Mouse (Mus musculus) CH12.LX (cell line): ENCODE measurements around the gene Ghrhr. TPM values are rescaled to one million over a fixed set of nuclear protein-coding genes. Genes with fewer than 3 reads are reported as not detected.

Experiments
- DNase-seq: peaks from one replicate; pipeline ENCODE4 v3.0.0-alpha.2; 2013; ENCODE audit errors: extremely low read depth
- H3K27ac ChIP-seq: 2 replicates; pipeline ENCODE4 v1.5.1; 2012; ENCODE audit warnings: low read depth, mild to moderate bottlenecking, control low read depth, moderate library complexity; ENCODE audit not compliant: insufficient read depth
- H3K27me3 ChIP-seq: replicated peaks from 2 replicates; pipeline ENCODE3; 2012; ENCODE audit warnings: inconsistent platforms
- H3K36me3 ChIP-seq, 2 experiments: replicated peaks in 1 of 2; 2 replicates each; pipeline versions ENCODE3 to v1.6.1; 2012; ENCODE audit warnings: inconsistent platforms in 1 of 2, low read length in 1 of 2, mild to moderate bottlenecking in 1 of 2, mixed read lengths in 1 of 2, moderate library complexity in 1 of 2; ENCODE audit not compliant: control insufficient read depth in 1 of 2, insufficient read depth in 1 of 2
- H3K4me1 ChIP-seq, 2 experiments: 2 replicates each; pipeline ENCODE4 v1.6.1; 2012; ENCODE audit warnings: inconsistent platforms in 1 of 2, moderate library complexity in 1 of 2; ENCODE audit not compliant: insufficient read depth in 2 of 2, control insufficient read depth in 1 of 2
- H3K4me2 ChIP-seq: 2 replicates; pipeline ENCODE4 v1.6.1; 2012; ENCODE audit warnings: low read depth, mild to moderate bottlenecking, control low read depth; ENCODE audit not compliant: poor library complexity, insufficient read depth, severe bottlenecking
- H3K4me3 ChIP-seq, 3 experiments: fragments of 150-350 bp in 1 of 3; sonication (generic) in 1 of 3; replicated peaks in 1 of 3; 2 replicates each; pipeline versions ENCODE3 to v1.5.1; 2011 to 2012; ENCODE audit warnings: low read depth in 2 of 3, low read length in 2 of 3, mild to moderate bottlenecking in 2 of 3, moderate library complexity in 2 of 3, control low read depth in 1 of 3, improper control_type of control experiment in 1 of 3, inconsistent platforms in 1 of 3, mixed read lengths in 1 of 3; ENCODE audit not compliant: poor library complexity in 1 of 3
- H3K79me2 ChIP-seq: replicated peaks from 2 replicates; pipeline ENCODE4 v1.6.1; 2012; ENCODE audit warnings: mild to moderate bottlenecking, moderate library complexity; ENCODE audit not compliant: control insufficient read depth, poor library complexity, insufficient read depth, severe bottlenecking; ENCODE audit errors: extremely low read depth
- H3K9ac ChIP-seq: 2 replicates; pipeline ENCODE4 v1.6.1; 2012; ENCODE audit warnings: low read depth, mild to moderate bottlenecking, control low read depth, moderate library complexity; ENCODE audit not compliant: insufficient read depth
- H3K9me3 ChIP-seq: replicated peaks from 2 replicates; pipeline ENCODE3; 2012; ENCODE audit warnings: low read length, inconsistent platforms, mixed read lengths
- CHD1 ChIP-seq: IDR thresholded peaks from 2 replicates; pipeline ENCODE4 v1.6.1; 2012; ENCODE audit warnings: low read depth, low read length, improper control_type of control experiment, inconsistent platforms
- E2F4 ChIP-seq: IDR thresholded peaks from 2 replicates; pipeline ENCODE4 v1.6.1; 2011; ENCODE audit warnings: low read depth, low read length, improper control_type of control experiment; ENCODE audit not compliant: insufficient replicate concordance
- HCFC1 ChIP-seq: IDR thresholded peaks from 2 replicates; pipeline ENCODE4 v1.6.1; 2012; ENCODE audit warnings: low read depth, mild to moderate bottlenecking, inconsistent platforms, low read length, improper control_type of control experiment
- IRF4 ChIP-seq: IDR thresholded peaks from 2 replicates; pipeline ENCODE4 v1.6.1; 2014; ENCODE audit warnings: low read depth, mild to moderate bottlenecking, inconsistent platforms, low read length, improper control_type of control experiment
- MAFK ChIP-seq: IDR thresholded peaks from 2 replicates; pipeline ENCODE4 v1.6.1; 2011; ENCODE audit warnings: low read length, improper control_type of control experiment; ENCODE audit not compliant: insufficient replicate concordance
- MAX ChIP-seq: IDR thresholded peaks from 2 replicates; pipeline ENCODE4 v1.6.1; 2011; ENCODE audit warnings: low read length, improper control_type of control experiment
- MAZ ChIP-seq: IDR thresholded peaks from 2 replicates; pipeline ENCODE4 v1.6.1; 2012; ENCODE audit warnings: low read depth, mild to moderate bottlenecking, inconsistent platforms, low read length, improper control_type of control experiment, moderate library complexity
- MEF2A ChIP-seq: IDR thresholded peaks from 2 replicates; pipeline ENCODE4 v1.6.1; 2014; ENCODE audit warnings: low read depth, mild to moderate bottlenecking, inconsistent platforms, low read length, improper control_type of control experiment, borderline replicate concordance
- MXI1 ChIP-seq: IDR thresholded peaks from 2 replicates; pipeline ENCODE4 v1.6.1; 2011; ENCODE audit warnings: mild to moderate bottlenecking, low read depth, low read length, improper control_type of control experiment
- MYC ChIP-seq: IDR thresholded peaks from 2 replicates; pipeline ENCODE4 v1.6.1; 2011; ENCODE audit warnings: low read depth, mild to moderate bottlenecking, improper control_type of control experiment, low read length
- NRF1 ChIP-seq: IDR thresholded peaks from 2 replicates; pipeline ENCODE4 v1.6.1; 2014; ENCODE audit warnings: low read depth, mild to moderate bottlenecking, inconsistent platforms, low read length, improper control_type of control experiment, moderate library complexity
- POLR2A ChIP-seq: IDR thresholded peaks from 2 replicates; pipeline ENCODE4 v1.6.1; 2011; ENCODE audit warnings: low read depth, mild to moderate bottlenecking, improper control_type of control experiment, low read length
- RAD21 ChIP-seq: IDR thresholded peaks from 2 replicates; pipeline ENCODE4 v1.6.1; 2011; ENCODE audit warnings: low read depth, mild to moderate bottlenecking, low read length, improper control_type of control experiment, moderate library complexity
- RCOR1 ChIP-seq: conservative IDR thresholded peaks from 2 replicates; pipeline ENCODE4 v1.6.1; 2012; ENCODE audit warnings: low read depth, mild to moderate bottlenecking, inconsistent platforms, low read length, improper control_type of control experiment
- SIN3A ChIP-seq: IDR thresholded peaks from 2 replicates; pipeline ENCODE4 v1.6.1; 2012; ENCODE audit warnings: low read length, improper control_type of control experiment, inconsistent platforms
- TCF12 ChIP-seq: IDR thresholded peaks from 2 replicates; pipeline ENCODE4 v1.6.1; 2014; ENCODE audit warnings: low read depth, mild to moderate bottlenecking, inconsistent platforms, low read length, improper control_type of control experiment
- UBTF ChIP-seq: IDR thresholded peaks from 2 replicates; pipeline ENCODE4 v1.6.1; 2012; ENCODE audit warnings: low read depth, mild to moderate bottlenecking, inconsistent platforms, low read length, improper control_type of control experiment, moderate library complexity
- USF1 ChIP-seq: IDR thresholded peaks from 2 replicates; pipeline ENCODE4 v1.6.1; 2014; ENCODE audit warnings: low read depth, mild to moderate bottlenecking, inconsistent platforms, low read length, improper control_type of control experiment
- USF2 ChIP-seq: conservative IDR thresholded peaks from 2 replicates; pipeline ENCODE4 v1.6.1; 2011; ENCODE audit warnings: low read depth, low read length, improper control_type of control experiment
- ZC3H11A ChIP-seq: IDR thresholded peaks from 2 replicates; pipeline ENCODE4 v1.6.1; 2012; ENCODE audit warnings: low read depth, mild to moderate bottlenecking, inconsistent platforms, low read length, improper control_type of control experiment
- ZKSCAN1 ChIP-seq: IDR thresholded peaks from 2 replicates; pipeline ENCODE4 v1.6.1; 2012; ENCODE audit warnings: low read depth, inconsistent platforms, low read length, improper control_type of control experiment, borderline replicate concordance
- dilution Hi-C: fragments of 300-500 bp; cut with MboI; formaldehyde crosslinking; loops from 2 replicates; pipeline ENCODE4 v1.14.3; 2020; ENCODE audit warnings: low sequenced_read_pairs; ENCODE audit not compliant: extremely low pct_unique_long_range_greater_than_20kb, extremely low pct_ligation_motif_present
- in situ Hi-C: fragments of 300-500 bp; cut with MboI; formaldehyde crosslinking; loops from 3 replicates; pipeline ENCODE4 v1.14.3; 2019; ENCODE audit warnings: low sequenced_read_pairs, low pct_ligation_motif_present, low pct_unique_long_range_greater_than_20kb, mixed read lengths
- polyA plus RNA-seq: library from polyadenylated mRNA; unstranded; fragments of >175 nt; gene quantifications from 2 replicates; pipeline ENCODE4 v1.2.1, GENCODE M21; 2012; ENCODE audit warnings: low read depth; ENCODE audit not compliant: insufficient read length
- total RNA-seq, 2 experiments: library from RNA; depleted of rRNA; stranded (reverse); fragments of 300-350 nt in 1 of 2; fragments of >200 nt in 1 of 2; gene quantifications; 2 replicates each; pipeline ENCODE4 v1.2.3; 2012 to 2014

The Ghrhr gene
- total and polyA plus RNA-seq, 3 experiments, result not detected

DNA sequence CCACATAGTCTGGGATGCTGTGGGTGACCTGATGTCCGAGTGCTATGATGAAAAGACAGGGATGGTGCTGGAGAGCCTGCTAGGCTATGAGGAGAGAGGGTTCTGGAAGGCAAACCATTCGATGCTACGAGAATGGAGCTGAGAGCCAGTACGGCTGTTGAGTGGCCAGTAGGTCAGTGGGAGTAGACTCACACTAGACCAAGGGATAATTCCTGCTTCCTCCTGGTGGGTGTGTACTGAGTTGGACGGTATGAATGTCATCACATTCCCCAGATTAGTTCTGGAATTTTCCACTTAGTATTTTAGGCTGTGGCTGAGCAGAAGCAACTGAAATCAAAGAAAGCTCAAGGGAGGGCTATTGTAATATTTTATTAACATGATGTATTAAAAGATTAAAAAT is 34.9 kb downstream of the Ghrhr start:
- H3K36me3 ChIP-seq, result no peaks in the 10 kb centered on the region
- H3K9me3 ChIP-seq, result no peaks in the 10 kb centered on the region
- dilution Hi-C loops (no loop called here), in situ Hi-C loops (no loop called here)
- peaks cover 75% of the 10 kb centered on the region for H3K27me3 ChIP-seq
- DNase-seq, result no peak
- TF ChIP-seq SIN3A, result no peak
- no peak for TF ChIP-seq MEF2A
- no peak for TF ChIP-seq CHD1
- TF ChIP-seq RAD21, result no peak
- no peak for TF ChIP-seq MXI1
- no peak for TF ChIP-seq USF1
- H3K4me1 ChIP-seq, result no peaks in the 10 kb centered on the region
- no peak overlapping the region for H3K9ac ChIP-seq
- no peak overlapping the region for H3K4me3 ChIP-seq
- no peaks in the 10 kb centered on the region for H3K79me2 ChIP-seq
- no peak overlapping the region for H3K27ac ChIP-seq
- H3K4me2 ChIP-seq, result no peak overlapping the region

DNA sequence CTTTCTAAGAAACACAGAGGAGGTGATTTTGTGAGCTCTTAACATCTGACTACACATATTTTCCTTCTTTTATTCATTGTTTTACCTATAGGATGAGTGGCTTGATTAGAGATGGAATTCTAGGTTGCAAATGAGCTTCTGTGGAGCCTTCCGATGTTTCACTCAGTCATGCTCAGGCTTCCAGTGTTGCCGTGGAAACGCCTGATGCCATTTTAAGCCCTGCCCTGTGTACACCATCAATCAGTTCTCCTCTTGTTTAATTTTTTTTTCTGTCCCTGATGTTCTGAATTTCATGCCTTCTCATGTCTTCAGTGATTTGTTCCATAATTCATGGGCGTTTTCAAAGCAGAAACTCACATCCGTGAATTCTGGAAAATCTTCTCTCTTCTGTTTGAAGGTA is 40.1 kb downstream of the Ghrhr start:
- no peak for DNase-seq
- Histone ChIP-seq H3K4me1 (no peaks in the 10 kb centered on the region), H3K27me3 (peaks cover 87% of the 10 kb centered on the region), H3K4me2 (no peak overlapping the region), H3K9me3 (no peaks in the 10 kb centered on the region)
- dilution Hi-C loops, result no loop called here
- no peak for TF ChIP-seq RCOR1
- no peak for TF ChIP-seq MYC
- TF ChIP-seq MXI1, result no peak
- TF ChIP-seq UBTF, result no peak
- TF ChIP-seq TCF12, result no peak
- no peak for TF ChIP-seq CHD1
- no peak for TF ChIP-seq USF2
- no peak for TF ChIP-seq NRF1
- TF ChIP-seq IRF4, result no peak
- TF ChIP-seq RAD21, result no peak
- TF ChIP-seq ZKSCAN1, result no peak
- no peak for TF ChIP-seq MAX
- TF ChIP-seq MAFK, result no peak
- TF ChIP-seq HCFC1, result no peak
- TF ChIP-seq POLR2A, result no peak
- no peak for TF ChIP-seq E2F4
- TF ChIP-seq ZC3H11A, result no peak
- no peak for TF ChIP-seq MAZ
- TF ChIP-seq, all 38 proteins: peak for 0
- in situ Hi-C loops, result no loop called here
- no peak overlapping the region for H3K9ac ChIP-seq
- H3K79me2 ChIP-seq, result no peaks in the 10 kb centered on the region
- no peaks in the 10 kb centered on the region for H3K36me3 ChIP-seq
- no peak overlapping the region for H3K4me3 ChIP-seq
- no peak overlapping the region for H3K27ac ChIP-seq
